Mouse (Mus musculus): ENCODE results near the gene Crtc1. TPM values are rescaled to one million over a fixed set of nuclear protein-coding genes. Genes with fewer than 3 reads are reported as not detected.

The Crtc1 gene
- total RNA-seq, 2 experiments from 2014 or later, result 128 to 135 TPM

GRCm38 (mm10) chr8:70394269-70394998 is 44.9 kb downstream of the Crtc1 start:
- no peak for DNase-seq (ENCODE audit: low spot score in 2 of 2)

DNA sequence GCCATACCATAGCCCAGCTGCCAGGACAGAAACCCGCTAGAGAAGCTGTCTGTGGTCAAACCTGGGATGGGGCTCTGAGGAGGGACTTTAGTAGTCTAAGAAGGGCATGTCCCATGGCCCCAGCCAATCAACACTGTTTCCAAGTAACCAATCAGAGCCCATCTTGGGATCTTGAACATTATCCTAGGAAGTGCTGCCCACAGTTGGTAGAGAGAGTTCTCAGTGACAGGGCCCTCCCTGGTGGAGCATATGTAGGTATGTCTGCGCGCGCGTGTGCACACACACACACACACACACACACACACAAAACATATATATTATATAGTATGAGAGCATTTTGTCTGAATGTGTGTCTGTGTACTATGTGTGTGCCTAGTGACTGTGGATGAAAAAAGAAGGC is 46.3 kb downstream of the Crtc1 start:
- DNase-seq (ENCODE audit: low spot score in 2 of 2), result no peak

GRCm38 (mm10) chr8:70389678-70390077 is 49.7 kb downstream of the Crtc1 start:
- no peak for DNase-seq (ENCODE audit: low spot score in 2 of 2)

- peak; percentile 68 to 75 for DNase-seq (ENCODE audit: low spot score in 2 of 2)
Observed at GRCm38 (mm10) chr8:70383287-70383686, 56.1 kb downstream of the Crtc1 start.

DNA sequence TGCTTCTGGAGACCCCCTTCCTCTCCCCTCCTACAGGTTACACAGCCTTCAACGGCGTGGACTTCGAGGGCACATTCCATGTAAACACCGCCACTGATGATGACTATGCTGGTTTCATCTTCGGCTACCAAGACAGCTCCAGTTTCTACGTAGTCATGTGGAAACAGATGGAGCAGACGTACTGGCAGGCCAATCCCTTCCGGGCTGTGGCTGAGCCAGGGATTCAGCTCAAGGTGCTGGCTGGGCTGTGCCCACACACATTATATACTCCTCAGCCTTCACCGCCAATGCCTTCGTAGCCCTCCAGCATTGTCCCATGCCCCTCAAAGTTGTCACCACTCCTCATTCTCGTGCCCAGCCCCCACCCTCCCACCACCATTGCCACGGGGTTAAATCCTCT is 59.3 kb downstream of the Crtc1 start:
- DNase-seq (ENCODE audit: low spot score in 2 of 2), result no peak

DNA sequence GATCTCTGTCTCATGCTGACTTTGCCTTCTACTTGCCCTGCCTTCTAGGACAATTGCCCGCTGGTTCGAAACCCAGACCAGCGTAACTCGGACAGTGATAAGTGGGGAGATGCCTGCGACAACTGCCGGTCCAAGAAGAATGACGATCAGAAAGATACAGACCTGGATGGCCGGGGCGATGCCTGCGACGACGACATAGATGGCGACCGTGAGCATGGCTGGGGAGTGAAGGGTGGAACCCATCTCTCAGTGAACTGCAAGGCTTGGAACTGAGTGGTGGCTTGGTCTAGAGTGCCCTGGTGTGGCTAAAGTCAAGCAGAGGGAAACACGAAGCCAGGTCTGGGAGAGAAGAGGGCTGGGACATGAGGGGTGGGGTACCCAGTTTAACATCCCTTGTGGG is 62.3 kb downstream of the Crtc1 start:
- no peak for DNase-seq (ENCODE audit: low spot score in 2 of 2)

- no peak for DNase-seq (ENCODE audit: low spot score in 2 of 2)
Observed at GRCm38 (mm10) chr8:70376275-70376741, 63.1 kb downstream of the Crtc1 start.

DNA sequence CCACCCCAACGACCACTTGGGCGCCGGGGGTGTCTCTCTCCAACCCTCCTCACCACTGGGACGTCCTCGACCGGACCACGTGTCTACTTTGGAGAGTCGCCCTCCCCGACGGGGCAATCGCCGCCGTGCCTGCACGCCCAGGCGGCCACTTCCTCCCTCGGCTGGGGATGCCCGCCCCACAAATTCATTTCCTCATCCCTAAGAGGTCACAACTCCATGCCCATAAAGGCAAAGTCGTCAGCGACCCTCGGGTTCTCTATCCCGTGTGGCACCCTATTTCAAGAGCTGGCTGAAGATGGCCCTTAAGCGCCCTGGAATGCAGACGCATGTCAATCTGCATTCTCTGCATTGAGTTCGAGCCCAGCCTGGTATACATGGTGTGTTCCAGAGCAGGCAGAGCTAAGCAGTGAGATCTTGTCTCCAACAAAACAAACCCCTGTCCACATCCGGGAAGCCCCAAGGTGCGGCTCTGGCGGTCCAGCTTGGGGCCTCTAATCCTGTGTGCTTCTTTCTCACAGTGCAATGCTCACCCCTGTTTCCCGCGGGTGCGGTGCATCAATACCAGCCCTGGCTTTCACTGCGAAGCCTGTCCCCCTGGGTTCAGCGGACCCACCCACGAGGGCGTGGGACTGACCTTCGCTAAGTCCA is 64.0 kb downstream of the Crtc1 start:
- DNase-seq (ENCODE audit: low spot score in 2 of 2), result no peak

GRCm38 (mm10) chr8:70374318-70374927 is 65.0 kb downstream of the Crtc1 start:
- peak in 1 of 2 experiments; percentile 37 for DNase-seq (ENCODE audit: low spot score in 2 of 2)

DNA sequence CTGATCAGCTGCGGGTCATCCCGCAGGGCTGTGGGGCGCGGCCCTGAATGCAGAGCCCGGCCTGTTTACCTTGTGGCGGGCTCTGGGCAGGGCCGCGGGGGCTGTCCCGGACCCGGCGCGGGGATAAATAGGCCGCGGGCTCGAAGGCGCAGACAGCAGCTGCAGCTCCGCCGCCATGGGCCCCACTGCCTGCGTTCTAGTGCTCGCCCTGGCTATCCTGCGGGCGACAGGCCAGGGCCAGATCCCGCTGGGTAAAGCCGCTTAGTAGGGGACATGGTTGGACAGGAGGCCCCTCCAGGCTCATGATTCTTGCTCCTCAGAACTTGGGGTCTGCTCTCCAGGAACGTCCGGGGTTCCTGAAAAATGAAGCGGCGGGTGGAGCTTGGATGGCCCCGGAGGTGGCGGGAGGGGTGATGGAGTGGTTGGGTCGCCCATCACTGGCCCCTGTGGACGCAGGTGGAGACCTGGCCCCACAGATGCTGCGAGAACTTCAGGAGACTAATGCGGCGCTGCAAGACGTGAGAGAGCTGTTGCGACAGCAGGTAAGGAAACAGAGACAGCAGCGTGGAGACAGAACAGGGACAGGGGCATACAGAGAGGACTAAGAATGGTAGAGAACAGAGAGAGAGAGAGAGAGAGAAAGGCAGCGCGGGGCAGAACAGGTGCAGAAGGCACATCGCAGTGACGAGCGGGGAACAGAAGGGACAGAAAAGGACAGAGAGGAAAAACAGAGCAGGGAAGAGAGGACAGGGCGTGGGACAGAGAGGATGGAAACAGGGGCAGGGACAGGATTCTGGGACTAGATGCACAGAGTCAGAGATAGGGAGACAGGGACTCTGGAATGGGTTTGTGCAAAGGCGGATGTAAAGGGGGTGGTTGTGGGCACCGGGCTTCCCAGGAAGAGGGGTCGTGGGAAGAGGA is 65.7 kb downstream of the Crtc1 start, which contains the start of gene Comp:
Gene Comp (plus strand): TSS at position 162 of the 921 bp plus-strand sequence.
- DNase-seq (ENCODE audit: low spot score in 2 of 2), result no peak

DNA sequence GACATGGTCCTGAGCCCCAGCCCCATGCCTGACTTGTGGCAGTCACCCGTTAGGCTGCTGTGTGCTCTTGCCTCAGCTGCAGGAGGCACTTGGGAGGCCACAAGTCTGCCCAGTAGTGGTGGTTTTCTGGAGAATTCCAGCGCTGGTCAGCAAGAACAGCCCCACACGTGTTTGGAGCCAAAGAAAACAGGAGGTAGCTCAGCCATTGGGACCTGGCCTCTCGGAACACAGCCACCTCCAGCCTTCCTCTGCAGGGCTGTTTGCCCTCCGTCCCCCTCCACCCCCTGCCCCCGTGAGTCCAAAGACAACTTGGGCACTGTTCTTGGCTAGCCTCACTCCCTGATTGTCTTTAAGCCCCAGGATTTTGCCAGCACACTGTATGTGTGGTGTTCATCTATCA is 67.4 kb downstream of the Crtc1 start:
- no peak for DNase-seq (ENCODE audit: low spot score in 2 of 2)

DNA sequence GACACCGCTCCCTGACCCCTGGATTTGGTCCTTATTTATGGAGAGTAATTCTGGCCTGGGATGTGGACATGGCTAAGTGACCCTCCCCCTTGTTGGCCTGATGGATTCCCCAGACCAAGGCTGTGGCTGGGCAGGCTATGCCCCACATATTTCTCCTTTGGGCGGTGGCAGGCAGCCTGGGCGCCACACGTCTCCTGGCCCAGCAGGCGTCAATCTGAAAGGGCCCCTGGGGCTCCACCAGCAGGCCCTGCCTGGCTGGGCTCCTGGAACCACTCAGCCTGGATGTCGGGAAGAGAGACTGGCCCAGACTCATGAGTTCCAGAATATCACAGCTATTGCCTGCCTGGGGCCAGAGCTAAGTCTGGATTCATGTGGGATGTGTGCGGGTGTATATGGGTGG is 68.9 kb downstream of the Crtc1 start:
- no peak for DNase-seq (ENCODE audit: low spot score in 2 of 2)

GRCm38 (mm10) chr8:70366588-70366987 is 72.8 kb downstream of the Crtc1 start:
- DNase-seq (ENCODE audit: low spot score in 2 of 2), result no peak

DNA sequence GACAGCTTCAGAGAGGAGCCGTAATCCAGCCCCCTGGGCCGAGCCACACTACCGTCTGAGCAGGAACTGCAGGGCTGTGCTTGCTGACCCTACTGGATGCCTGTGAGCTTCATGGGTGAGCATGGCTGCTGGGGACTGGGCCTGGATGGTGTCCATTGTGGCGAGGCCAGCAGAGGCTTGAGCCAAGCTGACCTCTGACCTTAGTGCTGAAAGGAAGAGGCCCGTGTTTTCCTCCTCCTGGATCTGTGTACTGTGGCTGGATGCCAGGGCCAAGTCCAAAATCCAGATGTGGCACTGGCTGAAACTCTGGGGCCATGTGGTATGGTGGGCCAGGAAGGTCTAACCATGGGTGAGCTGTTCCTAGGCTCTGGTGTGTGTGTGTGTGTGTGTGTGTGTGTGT is 75.3 kb downstream of the Crtc1 start:
- no peak for DNase-seq (ENCODE audit: low spot score in 2 of 2)

DNA sequence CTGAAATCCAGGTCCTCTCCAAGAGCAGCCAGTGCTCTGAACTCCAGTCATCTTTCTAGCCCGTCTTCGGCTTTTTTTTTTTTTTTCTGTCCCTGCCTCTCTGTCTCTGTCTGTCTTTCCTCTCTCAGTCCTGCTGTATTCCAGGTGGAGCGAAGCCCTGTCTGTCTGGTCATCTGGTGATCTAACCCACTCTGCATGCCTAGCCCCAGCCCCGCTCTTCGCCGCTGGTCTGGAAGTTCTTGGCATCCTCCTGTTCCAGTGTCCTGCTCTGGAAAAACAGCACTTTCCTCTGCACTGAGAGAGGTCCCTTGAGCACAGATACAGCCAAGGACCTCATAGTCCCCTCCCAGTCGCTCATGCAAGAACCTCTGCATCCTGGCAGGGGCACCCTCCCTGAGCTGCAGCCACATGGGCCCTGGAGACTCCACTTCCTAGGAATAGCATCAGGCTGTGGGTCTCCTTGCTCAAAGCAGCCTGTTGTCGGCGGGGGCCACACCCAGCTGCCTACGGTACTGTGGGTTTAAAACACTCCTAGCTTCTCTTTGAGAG is 77.8 kb downstream of the Crtc1 start:
- DNase-seq (ENCODE audit: low spot score in 2 of 2), result no peak

- DNase-seq (ENCODE audit: low spot score in 2 of 2), result no peak
Observed at GRCm38 (mm10) chr8:70360769-70361168, 78.6 kb downstream of the Crtc1 start.

GRCm38 (mm10) chr8:70359411-70359810 is 80.0 kb downstream of the Crtc1 start:
- no peak for DNase-seq (ENCODE audit: low spot score in 2 of 2)

GRCm38 (mm10) chr8:70356111-70356510 is 83.3 kb downstream of the Crtc1 start:
- DNase-seq (ENCODE audit: low spot score in 2 of 2), result no peak

- peak in 1 of 2 experiments; percentile 34 for DNase-seq (ENCODE audit: low spot score in 2 of 2)
Observed at GRCm38 (mm10) chr8:70354004-70354403, 85.4 kb downstream of the Crtc1 start.

DNA sequence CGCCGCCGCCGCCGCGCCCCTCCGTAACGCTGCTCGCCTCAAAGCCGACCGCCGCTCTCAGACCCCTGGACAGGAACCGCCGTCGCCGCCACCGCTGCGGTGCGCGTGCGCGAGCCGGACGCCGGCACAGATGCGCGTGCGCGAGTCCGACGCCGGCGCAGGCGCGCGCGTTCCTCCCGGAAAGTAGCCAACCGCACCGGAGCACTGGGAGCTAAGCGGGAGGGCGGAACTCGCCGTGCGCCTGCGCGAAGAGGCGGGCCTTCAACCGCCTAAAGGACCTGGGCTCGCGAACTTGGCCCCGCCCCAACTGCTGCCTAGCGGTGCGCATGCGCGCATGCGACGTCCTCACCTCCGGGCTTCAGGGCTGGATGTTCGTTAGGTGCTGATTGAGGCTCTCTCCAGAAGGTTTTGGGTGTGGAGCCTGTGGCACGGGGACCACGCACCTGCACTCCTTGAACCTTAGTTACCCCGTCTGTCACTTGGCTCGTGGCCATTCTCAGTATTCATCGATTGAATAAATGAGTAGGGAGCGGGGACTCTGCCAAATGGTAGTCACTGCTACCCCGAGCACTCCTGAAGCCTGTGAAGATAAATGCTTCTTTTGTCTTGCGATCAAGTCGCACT is 86.1 kb downstream of the Crtc1 start, which contains the start of gene Upf1:
Gene Upf1 (minus strand): TSS at position 85 of the 624 bp plus-strand sequence.
- peak; percentile 99 to 100 for DNase-seq (ENCODE audit: low spot score in 2 of 2)

Data from layer of hippocampus, postnatal 14 days (tissue).